14 mouse cellular contexts compared by ENCODE assay signal in the genomic region with DNA sequence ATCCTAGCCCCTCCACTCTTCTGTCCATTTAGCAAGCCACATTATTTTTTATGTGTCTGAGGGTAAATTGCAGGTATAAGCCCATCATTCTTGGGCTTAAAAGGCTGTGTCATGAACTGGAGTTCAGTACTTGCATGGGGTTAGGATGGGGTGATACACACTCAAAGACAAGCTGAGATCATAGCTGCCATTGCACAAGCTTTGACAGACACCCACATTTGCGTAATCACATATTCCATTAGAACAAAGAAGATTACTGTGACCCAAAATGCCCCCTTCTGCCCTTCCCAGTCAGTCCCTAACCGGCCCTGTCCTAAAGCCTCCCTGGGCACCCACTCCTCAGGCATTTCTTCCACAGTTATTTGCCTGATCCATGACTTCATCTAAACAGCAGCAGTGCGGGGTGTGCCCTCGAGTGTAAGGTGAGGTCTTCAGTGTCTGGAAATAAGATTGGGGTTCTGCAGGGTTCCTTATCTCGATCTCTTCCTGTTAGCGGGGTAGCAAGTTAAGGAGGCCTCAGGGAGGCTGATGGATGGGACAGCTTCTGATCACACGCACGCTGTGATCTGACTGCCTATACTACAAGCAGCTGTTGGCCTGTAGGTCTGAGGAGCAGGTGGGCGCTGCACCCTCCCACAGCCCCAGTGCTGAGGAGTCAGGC. TPM values are rescaled to one million over a fixed set of nuclear protein-coding genes. Genes with fewer than 3 reads are reported as not detected.
DNase-seq lines count a peak whose midpoint lies in the region; ATAC-seq lines count a peak whose summit lies in the region.
"Had no signal": no experiment of that assay in that cellular context is flagged by ENCODE, and none has a peak within 500 bp of the region (broad histone marks: within the 10 kb centered on the region; RNA-seq: fewer than 3 reads in every experiment).

No protein-coding gene starts in this region.

- H3K27me3 ChIP-seq in hindbrain, embryonic 10.5 days (ENCODE audit: insufficient read depth, poor library complexity, severe bottlenecking): no peaks in the 10 kb centered on the region
- H3K27me3 ChIP-seq in hindbrain, embryonic 14.5 days (ENCODE audit: control insufficient read depth, insufficient read depth, low read length): no peaks in the 10 kb centered on the region
- H3K27me3 ChIP-seq in neural tube, embryonic 13.5 days: no peaks in the 10 kb centered on the region
- no peaks in the 10 kb centered on the region for H3K27me3 ChIP-seq in stomach, embryonic 16.5 days (ENCODE audit: control insufficient read depth, insufficient read depth, low read length)
- no peaks in the 10 kb centered on the region for H3K27me3 ChIP-seq in kidney, embryonic 15.5 days
- H3K27me3 ChIP-seq: embryonic facial prominence, embryonic 15.5 days; midbrain, embryonic 12.5 days had no signal

- H3K4me2 ChIP-seq in hindbrain, embryonic 14.5 days (replicated peaks): no peak overlapping the region
- no peak overlapping the region for H3K4me2 ChIP-seq in neural tube, embryonic 13.5 days
- no peak overlapping the region for H3K4me2 ChIP-seq in stomach, embryonic 16.5 days (ENCODE audit: low read depth, low read length)
- no peak overlapping the region for H3K4me2 ChIP-seq in kidney, embryonic 15.5 days
- H3K4me2 ChIP-seq: embryonic facial prominence, embryonic 15.5 days; midbrain, embryonic 12.5 days had no signal

- DNase-seq in adrenal gland, adult 2 months: peak; percentile 60
- no peak for DNase-seq in adrenal gland, adult 18-20 months (ENCODE audit: low spot score in 2 of 2)
- no peak for DNase-seq in hindbrain, embryonic 10.5 days (ENCODE audit: low spot score)
- no peak for DNase-seq in hindbrain, embryonic 14.5 days (ENCODE audit: low spot score)
- no peak for DNase-seq in neural tube, embryonic 10.5 days (ENCODE audit: extremely low spot score, low spot score)
- DNase-seq: gastrocnemius, postnatal 25 days; left cerebral cortex, postnatal 4 days; thymus, postnatal 4 days had no signal

- H3K9me3 ChIP-seq in hindbrain, embryonic 10.5 days: no peaks in the 10 kb centered on the region
- no peaks in the 10 kb centered on the region for H3K9me3 ChIP-seq in hindbrain, embryonic 14.5 days (ENCODE audit: control insufficient read depth, low read length)
- H3K9me3 ChIP-seq in neural tube, embryonic 13.5 days: no peaks in the 10 kb centered on the region
- H3K9me3 ChIP-seq in stomach, embryonic 16.5 days (replicated peaks; ENCODE audit: control insufficient read depth, low read length): no peaks in the 10 kb centered on the region
- H3K9me3 ChIP-seq in kidney, embryonic 15.5 days (replicated peaks): no peaks in the 10 kb centered on the region
- H3K9me3 ChIP-seq: embryonic facial prominence, embryonic 15.5 days; midbrain, embryonic 12.5 days had no signal

- ATAC-seq in hindbrain, embryonic 14.5 days (ENCODE audit: low FRiP score): no peak
- no peak for ATAC-seq in neural tube, embryonic 13.5 days (ENCODE audit: low read depth)
- no peak for ATAC-seq in stomach, embryonic 16.5 days (ENCODE audit: insufficient read depth, low FRiP score)
- ATAC-seq in kidney, embryonic 15.5 days (replicated peaks; ENCODE audit: low FRiP score): no peak
- ATAC-seq: intestine, postnatal 0 days had no signal

- no peak overlapping the region for H3K4me3 ChIP-seq in hindbrain, embryonic 10.5 days
- no peak overlapping the region for H3K4me3 ChIP-seq in hindbrain, embryonic 14.5 days (replicated peaks; ENCODE audit: low read length)
- no peak overlapping the region for H3K4me3 ChIP-seq in neural tube, embryonic 13.5 days
- H3K4me3 ChIP-seq in stomach, embryonic 16.5 days (replicated peaks; ENCODE audit: low read length): no peak overlapping the region
- H3K4me3 ChIP-seq in kidney, embryonic 15.5 days (replicated peaks): no peak overlapping the region
- H3K4me3 ChIP-seq: embryonic facial prominence, embryonic 15.5 days; midbrain, embryonic 12.5 days had no signal

- peaks cover 73% of the 10 kb centered on the region for H3K4me1 ChIP-seq in hindbrain, embryonic 10.5 days (replicated peaks)
- H3K4me1 ChIP-seq in hindbrain, embryonic 14.5 days (replicated peaks; ENCODE audit: control insufficient read depth, insufficient read depth, low read length): peaks cover 29% of the 10 kb centered on the region
- H3K4me1 ChIP-seq in neural tube, embryonic 13.5 days (replicated peaks): peaks cover 79% of the 10 kb centered on the region
- H3K4me1 ChIP-seq in stomach, embryonic 16.5 days (ENCODE audit: control insufficient read depth, insufficient read depth, low read length): peaks cover 24% of the 10 kb centered on the region
- peaks cover 38% of the 10 kb centered on the region for H3K4me1 ChIP-seq in kidney, embryonic 15.5 days

- peaks cover 7% of the 10 kb centered on the region for H3K36me3 ChIP-seq in hindbrain, embryonic 10.5 days
- H3K36me3 ChIP-seq in hindbrain, embryonic 14.5 days (replicated peaks; ENCODE audit: control insufficient read depth, insufficient read depth): no peaks in the 10 kb centered on the region
- H3K36me3 ChIP-seq in neural tube, embryonic 13.5 days: no peaks in the 10 kb centered on the region
- no peaks in the 10 kb centered on the region for H3K36me3 ChIP-seq in stomach, embryonic 16.5 days (ENCODE audit: control insufficient read depth, insufficient read depth, low read length)
- H3K36me3 ChIP-seq in kidney, embryonic 15.5 days: 0 out of 2 replicates have a peak, but pooled peaks cover 5% of the 10 kb centered on the region
- H3K36me3 ChIP-seq: embryonic facial prominence, embryonic 15.5 days; midbrain, embryonic 12.5 days had no signal

- WGBS in hindbrain, embryonic 10.5 days: 84% methylated on average over 9 of the region's 9 CpGs
- WGBS in hindbrain, embryonic 14.5 days: 63% methylated on average over 9 of the region's 9 CpGs
- 62% methylated on average over 9 of the region's 9 CpGs for WGBS in neural tube, embryonic 13.5 days
- WGBS in stomach, embryonic 16.5 days: 47% methylated on average over 9 of the region's 9 CpGs
- 64% methylated on average over 9 of the region's 9 CpGs for WGBS in kidney, embryonic 15.5 days

- peak overlapping the region; percentile 87 for H3K27ac ChIP-seq in hindbrain, embryonic 10.5 days
- no peak overlapping the region for H3K27ac ChIP-seq in hindbrain, embryonic 14.5 days
- H3K27ac ChIP-seq in neural tube, embryonic 13.5 days (replicated peaks): peak overlapping the region; percentile 80; the same call in 1 of the 2 replicates
- peak overlapping the region; percentile 57; the same call in 1 of the 2 replicates for H3K27ac ChIP-seq in stomach, embryonic 16.5 days (ENCODE audit: low read length)
- H3K27ac ChIP-seq in kidney, embryonic 15.5 days: no peak overlapping the region

- no peak overlapping the region for H3K9ac ChIP-seq in hindbrain, embryonic 14.5 days
- no peak overlapping the region; the same call in 1 of the 2 replicates for H3K9ac ChIP-seq in neural tube, embryonic 13.5 days
- no peak overlapping the region for H3K9ac ChIP-seq in stomach, embryonic 16.5 days (ENCODE audit: low read length)
- no peak overlapping the region for H3K9ac ChIP-seq in kidney, embryonic 15.5 days
- H3K9ac ChIP-seq: embryonic facial prominence, embryonic 15.5 days; midbrain, embryonic 12.5 days had no signal

RNA-seq across cellular contexts. Expression of a gene that starts 49.0 kb away (rescaled TPM):
- under 1 TPM in 1 of 2 experiments, not detected in 1; 0.24 TPM for total RNA-seq in adrenal gland, adult 2 months (2021)
- polyA plus RNA-seq in adrenal gland, adult 2 months (2012; rRNA removed): 0.08 TPM in 1 of 2 replicates, not detected in the other
- not detected for total RNA-seq in adrenal gland, adult 18-20 months (2021)
- 1.1 and 2.8 TPM in 2 replicates for polyA plus RNA-seq in hindbrain, embryonic 10.5 days (2016; fragmentation: Nextera tagmentation; extraction: Ambion mirVana)
- polyA plus RNA-seq in hindbrain, embryonic 14.5 days (2014; fragmentation: Nextera tagmentation; extraction: Ambion mirVana): 0.94 and 1.6 TPM in 2 replicates
- polyA plus RNA-seq in neural tube, embryonic 13.5 days (2015; fragmentation: Nextera tagmentation; extraction: Ambion mirVana): 1.5 and 2.5 TPM in 2 replicates
- polyA plus RNA-seq in stomach, embryonic 16.5 days (2015; fragmentation: Nextera tagmentation; extraction: Ambion mirVana): 1.1 and 1.9 TPM in 2 replicates
- polyA plus RNA-seq in kidney, embryonic 15.5 days (2015; fragmentation: Nextera tagmentation; extraction: Ambion mirVana): 5.8 and 6.1 TPM in 2 replicates
- total RNA-seq: gastrocnemius, postnatal 25 days had no signal

Comparison
In these comparisons a context has a peak if more than half of its experiments do, and no peak if none do; other contexts are left out.
1. H3K27ac ChIP-seq: peak in hindbrain, embryonic 10.5 days (single experiment), neural tube, embryonic 13.5 days (single experiment) and stomach, embryonic 16.5 days (single experiment); none in hindbrain, embryonic 14.5 days (single experiment) and kidney, embryonic 15.5 days (single experiment).